Mouse (Mus musculus): Measurements from ENCODE around the gene Igf2bp3.

GRCm38 (mm10) chr6:49214928-49215747 lies at the start of gene Igf2bp3:
- TF ChIP-seq POLR2A (IDR thresholded peaks at IDR 0.05; ENCODE audit: control insufficient read depth, extremely low read depth, insufficient read depth, low read length, poor library complexity) (no peak), CTCF (IDR thresholded peaks at IDR 0.05; ENCODE audit: borderline replicate concordance, control insufficient read depth, extremely low read depth, insufficient read depth, low read length, poor library complexity) (no peak)
